Mouse (Mus musculus) kidney, embryonic 15.5 days (tissue): ENCODE data around the gene Psmb4. TPM values are rescaled to one million over a fixed set of nuclear protein-coding genes. Genes with fewer than 3 reads are reported as not detected.
"Not testable (repeated sequence)": the region's sequence is repeated elsewhere in the genome, so short reads cannot be mapped to it uniquely, and the experiment has no call there.

Experiments
- ATAC-seq: fragments of 200-750 bp; cut with Nextera tagmentation; replicated peaks from 2 replicates; pipeline ENCODE4 v1.8.0; 2017; ENCODE audit warnings: moderate TSS enrichment; ENCODE audit not compliant: low FRiP score
- H3K27ac ChIP-seq: fragments of 300-500 bp; sonication (generic); 2 replicates; pipeline ENCODE4 v1.5.1; 2015; ENCODE audit warnings: mild to moderate bottlenecking, inconsistent platforms
- H3K27me3 ChIP-seq: fragments of 300-500 bp; sonication (generic); 2 replicates; pipeline ENCODE4 v1.6.1; 2015; ENCODE audit warnings: inconsistent platforms
- H3K36me3 ChIP-seq: fragments of 300-500 bp; sonication (generic); 2 replicates; pipeline ENCODE4 v1.6.1; 2015; ENCODE audit warnings: inconsistent platforms
- H3K4me1 ChIP-seq: fragments of 300-500 bp; sonication (generic); 2 replicates; pipeline ENCODE4 v1.6.1; 2015; ENCODE audit warnings: inconsistent platforms
- H3K4me2 ChIP-seq: fragments of 300-500 bp; sonication (generic); 2 replicates; pipeline ENCODE4 v1.6.1; 2015; ENCODE audit warnings: moderate library complexity, mild to moderate bottlenecking, inconsistent platforms
- H3K4me3 ChIP-seq: fragments of 300-500 bp; sonication (generic); replicated peaks from 2 replicates; pipeline ENCODE4 v1.5.1; 2015; ENCODE audit warnings: mild to moderate bottlenecking, inconsistent platforms
- H3K9ac ChIP-seq: fragments of 300-500 bp; sonication (generic); 2 replicates; pipeline ENCODE4 v1.6.1; 2015; ENCODE audit warnings: mild to moderate bottlenecking, inconsistent platforms
- H3K9me3 ChIP-seq: fragments of 300-500 bp; sonication (generic); replicated peaks from 2 replicates; pipeline ENCODE4 v1.6.1; 2016; ENCODE audit warnings: inconsistent platforms
- WGBS: fragments of 180-500 bp; shearing (Covaris S2); methylation state at CpG from one replicate; pipeline ENCODE4 v1.1.7; 2015; ENCODE audit warnings: mixed read lengths; 5-methylcytosine and 5-hydroxymethylcytosine counted together
- polyA plus RNA-seq: library from polyadenylated mRNA; unstranded; fragments of >200 nt; fragmentation: Nextera tagmentation; extraction: Ambion mirVana; gene quantifications from 2 replicates; pipeline ENCODE4 v1.2.1, GENCODE M21; 2015

The Psmb4 gene
- 340 and 342 TPM in 2 replicates for polyA plus RNA-seq

- Histone ChIP-seq H3K9ac (peak within 1 kb of the TSS; percentile 96), H3K9me3 (no peaks in the 10 kb centered on the region), H3K27ac (peak within 1 kb of the TSS; percentile 87), H3K4me3 (peak within 1 kb of the TSS; percentile 99), H3K36me3 (peaks cover 40% of the 10 kb centered on the region), H3K27me3 (no peaks in the 10 kb centered on the region), H3K4me2 (peak within 1 kb of the TSS; percentile 89), H3K4me1 (peaks cover 15% of the 10 kb centered on the region)
- ATAC-seq, result peak; percentile 87
- WGBS, result under 1% methylated on average over 61 of the region's 61 CpGs
Observed at GRCm38 (mm10) chr3:94886316-94887224, at the start of gene Psmb4. Gene Psmb4 (minus strand): TSS chr3:94886961.

- H3K4me2 ChIP-seq, ATAC-seq, H3K27ac ChIP-seq, H3K27me3 ChIP-seq, H3K9me3 ChIP-seq, H3K9ac ChIP-seq, H3K36me3 ChIP-seq, H3K4me3 ChIP-seq: not testable (repeated sequence)
- H3K4me1 ChIP-seq, result peaks cover 24% of the 10 kb centered on the region
- 89% methylated on average over 5 of the region's 5 CpGs for WGBS
Observed at GRCm38 (mm10) chr3:94936147-94936546, 49.4 kb upstream of the Psmb4 start.

- H3K27ac ChIP-seq, result peak overlapping the region; percentile 22; the same call in 1 of the 2 replicates
- H3K4me2 ChIP-seq, H3K4me3 ChIP-seq, ATAC-seq, H3K9ac ChIP-seq, H3K27me3 ChIP-seq, H3K36me3 ChIP-seq, H3K9me3 ChIP-seq: not testable (repeated sequence)
- peaks cover 30% of the 10 kb centered on the region for H3K4me1 ChIP-seq
- 61% methylated on average over 3 of the region's 3 CpGs for WGBS
Observed at GRCm38 (mm10) chr3:94935332-94935731, 48.6 kb upstream of the Psmb4 start.

GRCm38 (mm10) chr3:94934564-94934963 lies 47.8 kb upstream of the Psmb4 start:
- ATAC-seq, H3K27me3 ChIP-seq, H3K27ac ChIP-seq, H3K36me3 ChIP-seq, H3K4me2 ChIP-seq, H3K9me3 ChIP-seq, H3K4me3 ChIP-seq, H3K9ac ChIP-seq: not testable (repeated sequence)
- 95% methylated on average over 3 of the region's 3 CpGs for WGBS
- H3K4me1 ChIP-seq, result peaks cover 33% of the 10 kb centered on the region

GRCm38 (mm10) chr3:94933604-94934003 lies 46.8 kb upstream of the Psmb4 start:
- not testable (repeated sequence) for H3K27me3 ChIP-seq, ATAC-seq, H3K9me3 ChIP-seq, H3K36me3 ChIP-seq, H3K9ac ChIP-seq
- H3K4me2 ChIP-seq, result peak overlapping the region; percentile 62
- peaks cover 33% of the 10 kb centered on the region for H3K4me1 ChIP-seq
- no CpG with 5 or more reads among the region's 2 CpGs for WGBS
- peak overlapping the region; percentile 71; the same call in 1 of the 2 replicates for H3K27ac ChIP-seq
- H3K4me3 ChIP-seq, result peak overlapping the region; percentile 46; the same call in 1 of the 2 replicates

GRCm38 (mm10) chr3:94932809-94933564 lies 46.2 kb upstream of the Psmb4 start, which contains the start of gene Selenbp1:
Gene Selenbp1 (plus strand): TSS chr3:94933056.
- Histone ChIP-seq H3K27ac (peak within 1 kb of the TSS; percentile 95), H3K4me3 (peak within 1 kb of the TSS; percentile 46), H3K9me3 (no peaks in the 10 kb centered on the region), H3K36me3 (no peaks in the 10 kb centered on the region), H3K9ac (peak within 1 kb of the TSS; percentile 27), H3K4me2 (peak within 1 kb of the TSS; percentile 62), H3K4me1 (peaks cover 33% of the 10 kb centered on the region), H3K27me3 (no peaks in the 10 kb centered on the region)
- peak; percentile 88 for ATAC-seq
- 2% methylated on average over 16 of the region's 16 CpGs for WGBS

GRCm38 (mm10) chr3:94932279-94932678 lies 45.5 kb upstream of the Psmb4 start:
- not testable (repeated sequence) for H3K4me3 ChIP-seq, ATAC-seq, H3K9me3 ChIP-seq, H3K36me3 ChIP-seq, H3K27me3 ChIP-seq, H3K9ac ChIP-seq
- Histone ChIP-seq H3K27ac (peak overlapping the region; percentile 95), H3K4me1 (peaks cover 33% of the 10 kb centered on the region), H3K4me2 (peak overlapping the region; percentile 62)
- WGBS, result 40% methylated on average over 2 of the region's 2 CpGs

- H3K4me1 ChIP-seq, result peaks cover 33% of the 10 kb centered on the region
- not testable (repeated sequence) for H3K4me3 ChIP-seq, H3K9me3 ChIP-seq, H3K27ac ChIP-seq, ATAC-seq, H3K4me2 ChIP-seq, H3K36me3 ChIP-seq, H3K27me3 ChIP-seq, H3K9ac ChIP-seq
- WGBS, result 76% methylated on average over 10 of the region's 10 CpGs
Observed at GRCm38 (mm10) chr3:94931427-94932082, 44.8 kb upstream of the Psmb4 start.

GRCm38 (mm10) chr3:94930386-94931266 lies 43.9 kb upstream of the Psmb4 start:
- ATAC-seq, result 0 out of 2 replicates have a peak, but pooled peaks have one; percentile 22

GRCm38 (mm10) chr3:94928979-94929378 lies 42.2 kb upstream of the Psmb4 start:
- ATAC-seq, H3K9me3 ChIP-seq, H3K4me3 ChIP-seq, H3K4me2 ChIP-seq, H3K9ac ChIP-seq, H3K27me3 ChIP-seq, H3K27ac ChIP-seq, H3K36me3 ChIP-seq: not testable (repeated sequence)
- 90% methylated on average over 4 of the region's 4 CpGs for WGBS
- peaks cover 30% of the 10 kb centered on the region for H3K4me1 ChIP-seq

More at GRCm38 (mm10) chr3:94930386-94931266, 43.9 kb upstream of the Psmb4 start:
- not testable (repeated sequence) for H3K4me2 ChIP-seq, H3K9me3 ChIP-seq, H3K9ac ChIP-seq, H3K4me3 ChIP-seq, H3K27me3 ChIP-seq, H3K36me3 ChIP-seq
- peak overlapping the region; percentile 78 for H3K27ac ChIP-seq
- WGBS, result 34% methylated on average over 7 of the region's 7 CpGs
- H3K4me1 ChIP-seq, result peaks cover 33% of the 10 kb centered on the region

- not testable (repeated sequence) for H3K4me3 ChIP-seq, H3K9ac ChIP-seq, ATAC-seq, H3K4me1 ChIP-seq, H3K27ac ChIP-seq, H3K9me3 ChIP-seq, H3K4me2 ChIP-seq, H3K27me3 ChIP-seq, H3K36me3 ChIP-seq
- 37% methylated on average over 4 of the region's 4 CpGs for WGBS
Observed at GRCm38 (mm10) chr3:94926301-94926736, 39.6 kb upstream of the Psmb4 start.
